Mouse (Mus musculus): Measurements from ENCODE around the gene Cers1. TPM values are rescaled to one million over a fixed set of nuclear protein-coding genes. Genes with fewer than 3 reads are reported as not detected.

Cers1 gene
- polyA plus RNA-seq, 1 experiment from 2014 or later: 0.40 TPM

Other genes with a start within 250 kb of the Cers1 start
- gene Tm6sf2, start 242.9 kb upstream of the Cers1 start, polyA plus RNA-seq (2015; fragmentation: Nextera tagmentation; extraction: Ambion mirVana): 0.43 and 0.62 TPM in 2 replicates
- gene Hapln4, start 232.3 kb upstream of the Cers1 start, polyA plus RNA-seq (2015; fragmentation: Nextera tagmentation; extraction: Ambion mirVana): 0.07 TPM in 1 of 2 replicates, not detected in the other
- gene Ncan, start 194.9 kb upstream of the Cers1 start, polyA plus RNA-seq (2015; fragmentation: Nextera tagmentation; extraction: Ambion mirVana): 0.03 and 0.05 TPM in 2 replicates
- 51.9 and 60.6 TPM in 2 replicates for gene Nr2c2ap, start 184.4 kb upstream of the Cers1 start, polyA plus RNA-seq (2015; fragmentation: Nextera tagmentation; extraction: Ambion mirVana)
- gene Rfxank, start 176.6 kb upstream of the Cers1 start, polyA plus RNA-seq (2015; fragmentation: Nextera tagmentation; extraction: Ambion mirVana): 21.7 and 24.1 TPM in 2 replicates
- 67.0 and 88.3 TPM in 2 replicates for gene Borcs8, start 176.3 kb upstream of the Cers1 start, polyA plus RNA-seq (2015; fragmentation: Nextera tagmentation; extraction: Ambion mirVana)
- gene Mef2b, start 176.1 kb upstream of the Cers1 start, polyA plus RNA-seq (2015; fragmentation: Nextera tagmentation; extraction: Ambion mirVana): 7.5 and 9.8 TPM in 2 replicates
- gene Tmem161a, start 143.4 kb upstream of the Cers1 start, polyA plus RNA-seq (2015; fragmentation: Nextera tagmentation; extraction: Ambion mirVana): 41.5 and 44.1 TPM in 2 replicates
- gene Slc25a42, start 103.5 kb upstream of the Cers1 start, polyA plus RNA-seq (2015; fragmentation: Nextera tagmentation; extraction: Ambion mirVana): 6.2 and 9.0 TPM in 2 replicates
- 29.6 and 34.5 TPM in 2 replicates for gene Sugp2, start 81.5 kb upstream of the Cers1 start, polyA plus RNA-seq (2015; fragmentation: Nextera tagmentation; extraction: Ambion mirVana)
- gene Armc6, start 81.3 kb upstream of the Cers1 start, polyA plus RNA-seq (2015; fragmentation: Nextera tagmentation; extraction: Ambion mirVana): 17.9 and 18.4 TPM in 2 replicates
- gene Homer3, start 32.9 kb upstream of the Cers1 start, polyA plus RNA-seq (2015; fragmentation: Nextera tagmentation; extraction: Ambion mirVana): 25.7 and 26.9 TPM in 2 replicates
- gene Ddx49, start 13.3 kb upstream of the Cers1 start, polyA plus RNA-seq (2015; fragmentation: Nextera tagmentation; extraction: Ambion mirVana): 53.6 and 58.1 TPM in 2 replicates
- 314 and 316 TPM in 2 replicates for gene Cope, start 13.3 kb upstream of the Cers1 start, polyA plus RNA-seq (2015; fragmentation: Nextera tagmentation; extraction: Ambion mirVana)
- 0.13 TPM in 1 of 2 replicates, not detected in the other for gene Gdf1, start 14.0 kb downstream of the Cers1 start, polyA plus RNA-seq (2015; fragmentation: Nextera tagmentation; extraction: Ambion mirVana)
- 16.4 and 22.6 TPM in 2 replicates for gene Upf1, start 37.5 kb downstream of the Cers1 start, polyA plus RNA-seq (2015; fragmentation: Nextera tagmentation; extraction: Ambion mirVana)
- 1.6 and 2.2 TPM in 2 replicates for gene Comp, start 57.8 kb downstream of the Cers1 start, polyA plus RNA-seq (2015; fragmentation: Nextera tagmentation; extraction: Ambion mirVana)
- 7.4 and 8.0 TPM in 2 replicates for gene Crtc1, start 123.8 kb downstream of the Cers1 start, polyA plus RNA-seq (2015; fragmentation: Nextera tagmentation; extraction: Ambion mirVana)
- 8.0 and 8.4 TPM in 2 replicates for gene Klhl26, start 161.2 kb downstream of the Cers1 start, polyA plus RNA-seq (2015; fragmentation: Nextera tagmentation; extraction: Ambion mirVana)
- 0.09 and 0.10 TPM in 2 replicates for gene Tmem59l, start 171.6 kb downstream of the Cers1 start, polyA plus RNA-seq (2015; fragmentation: Nextera tagmentation; extraction: Ambion mirVana)
- 0.10 and 0.27 TPM in 2 replicates for gene Crlf1, start 177.4 kb downstream of the Cers1 start, polyA plus RNA-seq (2015; fragmentation: Nextera tagmentation; extraction: Ambion mirVana)
- gene Rex1bd, start 191.0 kb downstream of the Cers1 start, polyA plus RNA-seq (2015; fragmentation: Nextera tagmentation; extraction: Ambion mirVana): 170 and 181 TPM in 2 replicates
- 1,327 and 1,441 TPM in 2 replicates for gene Uba52, start 195.0 kb downstream of the Cers1 start, polyA plus RNA-seq (2015; fragmentation: Nextera tagmentation; extraction: Ambion mirVana)
- gene Fkbp8, start 211.9 kb downstream of the Cers1 start, polyA plus RNA-seq (2015; fragmentation: Nextera tagmentation; extraction: Ambion mirVana): 309 and 319 TPM in 2 replicates
- gene Kxd1, start 212.2 kb downstream of the Cers1 start, polyA plus RNA-seq (2015; fragmentation: Nextera tagmentation; extraction: Ambion mirVana): 66.8 and 68.6 TPM in 2 replicates
- 13.5 and 14.2 TPM in 2 replicates for gene Ell, start 223.7 kb downstream of the Cers1 start, polyA plus RNA-seq (2015; fragmentation: Nextera tagmentation; extraction: Ambion mirVana)